Comparison of ENCODE assay signal across 29 mouse cellular contexts in the genomic region with DNA sequence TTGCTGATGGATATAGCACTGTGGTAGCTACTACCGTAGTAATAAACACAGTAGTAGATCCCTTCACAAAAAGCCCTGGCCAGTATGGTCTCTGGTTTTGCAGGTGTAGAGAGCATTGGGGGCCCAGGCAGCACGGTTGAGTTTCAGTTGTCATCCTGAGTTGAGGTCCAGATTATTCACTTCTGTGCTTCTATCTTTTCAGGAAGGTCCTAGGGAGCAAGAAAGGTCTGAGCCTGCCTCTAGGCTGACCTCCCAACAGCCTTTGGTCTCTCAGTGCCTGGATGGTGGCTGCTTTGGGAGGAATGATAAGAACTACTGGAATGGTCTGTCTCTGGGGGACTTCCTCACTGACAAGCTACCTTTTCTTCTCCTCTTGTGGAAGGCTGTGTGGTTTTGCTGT. TPM values are rescaled to one million over a fixed set of nuclear protein-coding genes. Genes with fewer than 3 reads are reported as not detected.
DNase-seq lines count a peak whose midpoint lies in the region; TF ChIP-seq lines count a peak whose summit lies in the region.
"Had no signal": no experiment of that assay in that cellular context is flagged by ENCODE, and none has a peak within 500 bp of the region (broad histone marks: within the 10 kb centered on the region; RNA-seq: fewer than 3 reads in every experiment).

No protein-coding gene starts in this region.

- H3K4me1 ChIP-seq in heart, embryonic 10.5 days: no peaks in the 10 kb centered on the region
- H3K4me1 ChIP-seq in bone marrow, adult 2 months (ENCODE audit: control insufficient read depth, insufficient read depth, low read length): no peaks in the 10 kb centered on the region; the same call in 1 of the 2 replicates
- H3K4me1 ChIP-seq: embryonic facial prominence, embryonic 13.5 days; embryonic facial prominence, embryonic 15.5 days; forebrain, embryonic 10.5 days; forebrain, embryonic 12.5 days had no signal

- no peak for TF ChIP-seq POLR2A in bone marrow, adult 2 months (IDR thresholded peaks at IDR 0.05; ENCODE audit: borderline replicate concordance, control insufficient read depth, low read depth, low read length)

- 71% methylated on average over 2 of the region's 2 CpGs for WGBS in heart, embryonic 10.5 days
- 65% methylated on average over 2 of the region's 2 CpGs for WGBS in bone marrow, adult 2 months

- peak; percentile 50 for DNase-seq in heart, embryonic 10.5 days (ENCODE audit: low spot score)
- DNase-seq in heart, postnatal 4 days: no peak
- peak; percentile 54 for DNase-seq in A20 (ENCODE audit: low read depth, low spot score)
- no peak for DNase-seq in frontal cortex, postnatal 14 days (ENCODE audit: low spot score in 2 of 2)
- DNase-seq: adrenal gland, adult 8-10 months; adrenal gland, postnatal 14 days; adrenal gland, postnatal 36 days; cerebellum, adult 11 months; cerebellum, adult 18-20 months; cerebellum, adult 8-10 months; cerebellum, adult 9-11 months; cerebellum, postnatal 14 days; cerebellum, postnatal 36 days; embryo, embryonic 11 days had no signal

- no peak for TF ChIP-seq CTCF in bone marrow, adult 2 months (IDR thresholded peaks at IDR 0.05; ENCODE audit: control insufficient read depth, insufficient read depth, low read length)

- no peak overlapping the region for H3K27ac ChIP-seq in heart, embryonic 10.5 days
- peak overlapping the region; percentile 51 for H3K27ac ChIP-seq in bone marrow, adult 2 months (ENCODE audit: control insufficient read depth, insufficient read depth, low read depth, low read length, poor library complexity)
- H3K27ac ChIP-seq: embryonic facial prominence, embryonic 13.5 days; embryonic facial prominence, embryonic 15.5 days; forebrain, embryonic 10.5 days; forebrain, embryonic 12.5 days had no signal

- no peaks in the 10 kb centered on the region for H3K36me3 ChIP-seq in heart, embryonic 10.5 days
- H3K36me3 ChIP-seq: embryonic facial prominence, embryonic 13.5 days; embryonic facial prominence, embryonic 15.5 days; forebrain, embryonic 10.5 days; forebrain, embryonic 12.5 days; G1E had no signal

- no peaks in the 10 kb centered on the region for H3K27me3 ChIP-seq in heart, embryonic 10.5 days (ENCODE audit: insufficient read depth, poor library complexity, severe bottlenecking)
- H3K27me3 ChIP-seq: embryonic facial prominence, embryonic 13.5 days; embryonic facial prominence, embryonic 15.5 days; forebrain, embryonic 12.5 days; Patski had no signal

- no peak overlapping the region for H3K4me3 ChIP-seq in heart, embryonic 10.5 days
- peak overlapping the region; percentile 36 for H3K4me3 ChIP-seq in bone marrow, adult 2 months (replicated peaks; ENCODE audit: control insufficient read depth, low read depth, low read length)
- H3K4me3 ChIP-seq: embryonic facial prominence, embryonic 13.5 days; embryonic facial prominence, embryonic 15.5 days; erythroblast, embryonic 14.5 days; forebrain, embryonic 10.5 days; forebrain, embryonic 12.5 days had no signal

- H3K9me3 ChIP-seq in heart, embryonic 10.5 days: no peaks in the 10 kb centered on the region; the same call in 1 of the 2 replicates
- H3K9me3 ChIP-seq: embryonic facial prominence, embryonic 13.5 days; embryonic facial prominence, embryonic 15.5 days had no signal

RNA-seq across cellular contexts. Expression of a gene that starts 7.2 kb away (rescaled TPM):
- not detected in 2 replicates for polyA plus RNA-seq in heart, embryonic 10.5 days (2016; fragmentation: Nextera tagmentation; extraction: Ambion mirVana)
- total RNA-seq in heart, postnatal 4 days (2021): not detected
- 0.80 TPM in 1 of 2 replicates, not detected in the other for polyA plus RNA-seq in bone marrow, adult 2 months (2011; ENCODE audit: insufficient read depth, insufficient read length, low replicate concordance, missing spikeins)
- total RNA-seq: adrenal gland, adult 18-20 months; adrenal gland, postnatal 14 days; common myeloid progenitor, adult 5-6 weeks had no signal
- polyA plus RNA-seq: brain, embryonic 14.5 days; C2C12; embryonic facial prominence, embryonic 11.5 days; embryonic facial prominence, embryonic 13.5 days; embryonic facial prominence, embryonic 15.5 days; erythroblast, embryonic 14.5 days; forebrain, embryonic 10.5 days; forebrain, embryonic 12.5 days; forebrain, embryonic 14.5 days; forebrain, embryonic 16.5 days; G1E; Patski had no signal

Comparison
In these comparisons a context has a peak if more than half of its experiments do, and no peak if none do; other contexts are left out.
1. DNase-seq: peak in heart, embryonic 10.5 days (single experiment) and A20 (single experiment); none in heart, postnatal 4 days (single experiment) and frontal cortex, postnatal 14 days (0 of 2).